Mouse (Mus musculus) neural tube, embryonic 11.5 days (tissue): ENCODE data around the gene Pex26. TPM values are rescaled to one million over a fixed set of nuclear protein-coding genes. Genes with fewer than 3 reads are reported as not detected.

Experiments used
- ATAC-seq: fragments of 200-750 bp; cut with Nextera tagmentation; 2 replicates; pipeline ENCODE4 v1.8.0; 2017; ENCODE audit warnings: moderate number of reproducible peaks, mild to moderate bottlenecking, moderate TSS enrichment, moderate library complexity; ENCODE audit not compliant: insufficient read depth, low FRiP score, low TSS enrichment
- DNase-seq: peaks from one replicate; pipeline ENCODE4 v3.0.0-alpha.2; 2015; ENCODE audit warnings: low spot score
- H3K27ac ChIP-seq: fragments of 300-500 bp; sonication (generic); 2 replicates; pipeline ENCODE4 v1.5.1; 2014; ENCODE audit warnings: low read depth, mild to moderate bottlenecking, low read length
- H3K27me3 ChIP-seq: fragments of 300-500 bp; sonication (generic); 2 replicates; pipeline ENCODE4 v1.6.1; 2014; ENCODE audit warnings: mild to moderate bottlenecking, low read length, mixed read lengths; ENCODE audit not compliant: control insufficient read depth, insufficient read depth
- H3K36me3 ChIP-seq: fragments of 300-500 bp; sonication (generic); 2 replicates; pipeline ENCODE4 v1.6.1; 2014; ENCODE audit warnings: mild to moderate bottlenecking, low read length, moderate library complexity, mixed read lengths; ENCODE audit not compliant: control insufficient read depth, insufficient read depth
- H3K4me1 ChIP-seq: fragments of 300-500 bp; sonication (generic); 2 replicates; pipeline ENCODE4 v1.6.1; 2014; ENCODE audit warnings: low read length, mixed read lengths; ENCODE audit not compliant: control insufficient read depth, insufficient read depth
- H3K4me2 ChIP-seq: fragments of 300-500 bp; sonication (generic); 2 replicates; pipeline ENCODE4 v1.6.1; 2014; ENCODE audit warnings: low read depth, mild to moderate bottlenecking, moderate library complexity
- H3K4me3 ChIP-seq: fragments of 300-500 bp; sonication (generic); 2 replicates; pipeline ENCODE4 v1.5.1; 2014; ENCODE audit warnings: low read depth, low read length
- H3K9ac ChIP-seq: fragments of 300-500 bp; sonication (generic); 2 replicates; pipeline ENCODE4 v1.6.1; 2014; ENCODE audit warnings: mild to moderate bottlenecking, low read length
- H3K9me3 ChIP-seq: fragments of 300-500 bp; sonication (generic); 2 replicates; pipeline ENCODE4 v1.6.1; 2016; ENCODE audit warnings: low read length; ENCODE audit not compliant: control insufficient read depth
- WGBS: fragments of 180-500 bp; shearing (Covaris S2); extraction: QIAGEN DNeasy Blood & Tissue Kit; methylation state at CpG from one replicate; pipeline ENCODE4 v1.1.7; 2014; 5-methylcytosine and 5-hydroxymethylcytosine counted together
- polyA plus RNA-seq: library from polyadenylated mRNA; unstranded; fragments of >200 nt; fragmentation: Nextera tagmentation; extraction: Ambion mirVana; gene quantifications from 2 replicates; pipeline ENCODE4 v1.2.1, GENCODE M21; 2014

Gene Pex26
- polyA plus RNA-seq, 1 experiment from 2014 or later = 7.1 TPM

- WGBS = 87% methylated on average over 16 of the region's 16 CpGs
- H3K4me1 ChIP-seq = no peaks in the 10 kb centered on the region
- H3K4me3 ChIP-seq = no peak overlapping the region
- H3K9ac ChIP-seq = no peak overlapping the region
- no peaks in the 10 kb centered on the region for H3K9me3 ChIP-seq
- no peak overlapping the region for H3K27ac ChIP-seq
- no peaks in the 10 kb centered on the region for H3K36me3 ChIP-seq
- H3K4me2 ChIP-seq = no peak overlapping the region
- no peaks in the 10 kb centered on the region for H3K27me3 ChIP-seq
- no peak for ATAC-seq
- no peak for DNase-seq
These were observed 28.8 kb upstream of the Pex26 start for GRCm38 (mm10) chr6:121154451-121155300.

DNA sequence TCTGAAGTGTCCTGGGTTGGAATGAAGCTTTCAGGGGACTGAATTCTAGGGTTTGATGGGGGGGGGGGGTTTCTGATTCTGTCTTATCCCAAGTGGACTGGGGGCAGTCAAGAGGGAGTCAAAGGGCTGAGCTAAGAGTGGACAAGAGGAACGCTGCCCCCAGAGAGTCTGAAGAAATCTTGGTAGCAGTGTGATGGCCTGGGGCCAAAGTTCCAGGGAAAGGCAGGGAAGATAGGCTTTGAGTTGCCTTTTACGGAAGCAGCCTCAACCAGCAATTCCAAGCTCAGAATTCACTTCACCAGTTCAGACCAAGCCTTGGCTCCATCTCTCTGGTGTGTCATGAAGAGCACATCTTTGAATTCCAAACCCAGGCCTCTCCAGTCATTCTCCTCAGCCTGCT, 27.4 kb upstream of the Pex26 start:
- Histone ChIP-seq H3K9ac (no peak overlapping the region), H3K9me3 (no peaks in the 10 kb centered on the region), H3K4me2 (no peak overlapping the region), H3K27ac (no peak overlapping the region), H3K4me3 (no peak overlapping the region), H3K36me3 (no peaks in the 10 kb centered on the region), H3K4me1 (no peaks in the 10 kb centered on the region), H3K27me3 (no peaks in the 10 kb centered on the region)
- 76% methylated on average over 2 of the region's 2 CpGs for WGBS
- DNase-seq (no peak), ATAC-seq (no peak)

DNA sequence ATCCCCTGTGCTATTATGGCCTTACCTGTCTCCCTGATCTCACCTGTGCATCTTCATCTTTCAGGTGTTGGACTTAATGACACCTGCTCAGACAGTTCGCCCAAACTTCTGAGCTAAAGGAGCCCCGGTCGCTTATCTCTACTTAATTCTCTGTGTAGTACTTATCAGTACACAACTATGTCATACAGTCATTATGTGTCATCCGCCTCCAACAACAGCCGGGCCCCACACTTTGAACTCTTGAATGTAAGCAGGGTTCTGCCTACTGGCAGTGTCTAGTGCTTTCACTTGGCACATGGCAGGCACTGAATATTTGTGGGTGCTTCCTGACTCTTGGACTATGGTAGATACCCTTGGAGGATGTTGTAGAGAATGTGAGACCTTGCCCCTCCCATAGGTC, 23.9 kb upstream of the Pex26 start:
- no peak for DNase-seq
- H3K27me3 ChIP-seq = no peaks in the 10 kb centered on the region
- no peak overlapping the region for H3K4me3 ChIP-seq
- H3K9ac ChIP-seq = no peak overlapping the region
- no peaks in the 10 kb centered on the region for H3K36me3 ChIP-seq
- H3K4me2 ChIP-seq = no peak overlapping the region
- H3K4me1 ChIP-seq = no peaks in the 10 kb centered on the region
- H3K9me3 ChIP-seq = no peaks in the 10 kb centered on the region
- ATAC-seq = no peak
- H3K27ac ChIP-seq = no peak overlapping the region
- 94% methylated on average over 5 of the region's 5 CpGs for WGBS

DNA sequence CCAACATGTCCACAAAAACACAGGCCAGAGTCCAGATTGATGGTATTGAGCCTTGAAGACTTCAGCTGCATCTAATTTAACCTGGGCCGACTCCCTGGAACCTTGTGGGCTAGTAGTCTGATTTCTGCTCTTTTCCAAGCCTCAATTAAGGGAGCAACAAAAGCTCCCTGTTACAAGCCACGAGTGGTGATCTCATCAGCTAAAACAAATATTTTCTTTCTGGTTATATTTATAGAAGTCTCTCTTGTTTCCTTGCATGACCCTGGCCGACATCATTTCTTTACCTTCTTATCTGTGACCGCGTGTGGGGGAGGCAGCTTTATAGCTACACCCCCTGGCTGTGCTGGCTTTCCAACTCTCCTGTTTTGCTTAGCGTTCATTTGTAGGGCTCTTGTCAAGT, 23.3 kb upstream of the Pex26 start:
- DNase-seq (no peak), ATAC-seq (no peak)
- Histone ChIP-seq H3K4me3 (no peak overlapping the region), H3K27me3 (no peaks in the 10 kb centered on the region), H3K36me3 (no peaks in the 10 kb centered on the region), H3K4me1 (no peaks in the 10 kb centered on the region), H3K9ac (no peak overlapping the region), H3K9me3 (no peaks in the 10 kb centered on the region), H3K4me2 (no peak overlapping the region), H3K27ac (no peak overlapping the region)
- 70% methylated on average over 6 of the region's 6 CpGs for WGBS

GRCm38 (mm10) chr6:121162616-121163015, 20.9 kb upstream of the Pex26 start:
- WGBS = 83% methylated on average over 12 of the region's 12 CpGs
- DNase-seq (no peak), ATAC-seq (no peak)
- Histone ChIP-seq H3K4me2 (no peak overlapping the region), H3K27ac (no peak overlapping the region), H3K27me3 (no peaks in the 10 kb centered on the region), H3K9ac (no peak overlapping the region), H3K4me3 (no peak overlapping the region), H3K36me3 (no peaks in the 10 kb centered on the region), H3K9me3 (no peaks in the 10 kb centered on the region), H3K4me1 (0 out of 2 replicates have a peak, but pooled peaks cover 6% of the 10 kb centered on the region)

- ATAC-seq (peak; percentile 85), DNase-seq (peak; percentile 27)
- 0 out of 2 replicates have a peak, but pooled peaks cover 6% of the 10 kb centered on the region for H3K4me1 ChIP-seq
- H3K27ac ChIP-seq = peak overlapping the region; percentile 54
- no peaks in the 10 kb centered on the region for H3K27me3 ChIP-seq
- WGBS = 38% methylated on average over 10 of the region's 10 CpGs
- no peak overlapping the region for H3K4me2 ChIP-seq
- H3K4me3 ChIP-seq = no peak overlapping the region
- H3K9me3 ChIP-seq = no peaks in the 10 kb centered on the region
- no peaks in the 10 kb centered on the region for H3K36me3 ChIP-seq
- H3K9ac ChIP-seq = no peak overlapping the region
These were observed 17.3 kb upstream of the Pex26 start for GRCm38 (mm10) chr6:121166098-121166552.

- DNase-seq (no peak), ATAC-seq (no peak)
- WGBS = 53% methylated on average over 7 of the region's 7 CpGs
- no peak overlapping the region for H3K4me3 ChIP-seq
- no peaks in the 10 kb centered on the region for H3K36me3 ChIP-seq
- H3K9ac ChIP-seq = no peak overlapping the region
- H3K27me3 ChIP-seq = no peaks in the 10 kb centered on the region
- H3K4me2 ChIP-seq = no peak overlapping the region
- 0 out of 2 replicates have a peak, but pooled peaks cover 6% of the 10 kb centered on the region for H3K4me1 ChIP-seq
- no peak overlapping the region for H3K27ac ChIP-seq
- no peaks in the 10 kb centered on the region for H3K9me3 ChIP-seq
These were observed 16.0 kb upstream of the Pex26 start for GRCm38 (mm10) chr6:121167381-121167975.

DNA sequence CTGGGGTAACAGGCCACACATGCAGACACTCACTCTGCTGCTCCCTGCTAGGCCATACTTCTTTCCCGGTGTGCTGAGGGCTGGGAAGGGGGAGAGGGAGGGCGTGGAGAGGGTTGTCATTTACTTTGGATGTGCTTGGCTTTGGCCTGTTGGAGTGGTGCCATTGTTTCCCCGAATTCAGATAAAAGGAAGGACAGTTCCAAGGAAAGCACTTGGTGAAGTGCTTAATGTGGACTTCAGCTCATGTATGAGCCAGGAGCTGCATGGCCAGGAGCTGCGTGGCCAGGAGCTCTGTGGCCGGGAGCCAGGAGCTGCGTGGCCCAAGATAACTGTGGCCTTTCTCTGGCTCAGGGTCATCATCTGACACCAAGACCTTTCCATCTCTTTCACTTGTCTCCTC, 12.4 kb upstream of the Pex26 start:
- ATAC-seq (no peak), DNase-seq (no peak)
- no peaks in the 10 kb centered on the region for H3K9me3 ChIP-seq
- no peak overlapping the region for H3K4me2 ChIP-seq
- H3K27ac ChIP-seq = no peak overlapping the region
- H3K36me3 ChIP-seq = no peaks in the 10 kb centered on the region
- no peak overlapping the region for H3K9ac ChIP-seq
- peaks cover 3% of the 10 kb centered on the region; the same call in 1 of the 2 replicates for H3K4me1 ChIP-seq
- no peaks in the 10 kb centered on the region for H3K27me3 ChIP-seq
- 82% methylated on average over 6 of the region's 6 CpGs for WGBS
- no peak overlapping the region for H3K4me3 ChIP-seq

GRCm38 (mm10) chr6:121173471-121173870, 10.0 kb upstream of the Pex26 start:
- no peaks in the 10 kb centered on the region for H3K27me3 ChIP-seq
- WGBS = 58% methylated on average over 5 of the region's 5 CpGs
- no peak overlapping the region for H3K4me2 ChIP-seq
- H3K9me3 ChIP-seq = no peaks in the 10 kb centered on the region
- ATAC-seq (no peak), DNase-seq (no peak)
- H3K9ac ChIP-seq = no peak overlapping the region
- H3K4me3 ChIP-seq = no peak overlapping the region
- no peaks in the 10 kb centered on the region for H3K36me3 ChIP-seq
- H3K27ac ChIP-seq = no peak overlapping the region
- H3K4me1 ChIP-seq = peaks cover 6% of the 10 kb centered on the region; the same call in 1 of the 2 replicates
